Mouse (Mus musculus) limb, embryonic 14.5 days (tissue): ENCODE results near the gene Tacc2. TPM values are rescaled to one million over a fixed set of nuclear protein-coding genes. Genes with fewer than 3 reads are reported as not detected.

Source experiments
- ATAC-seq: fragments of 200-750 bp; cut with Nextera tagmentation; 2 replicates; pipeline ENCODE4 v1.8.0; 2017; ENCODE audit warnings: low read depth, moderate number of reproducible peaks, moderate TSS enrichment; ENCODE audit not compliant: low FRiP score
- DNase-seq: peaks from one replicate; pipeline ENCODE4 v3.0.0-alpha.2; 2015; ENCODE audit warnings: low spot score
- H3K27ac ChIP-seq: fragments of 300-500 bp; sonication (generic); replicated peaks from 2 replicates; pipeline ENCODE4 v1.5.1; 2014; ENCODE audit warnings: low read depth, mild to moderate bottlenecking, low read length, moderate library complexity, mixed read lengths
- H3K27me3 ChIP-seq: fragments of 300-500 bp; sonication (generic); 2 replicates; pipeline ENCODE4 v1.6.1; 2014; ENCODE audit warnings: low read length, mixed read lengths; ENCODE audit not compliant: control insufficient read depth, insufficient read depth
- H3K36me3 ChIP-seq: fragments of 300-500 bp; sonication (generic); 2 replicates; pipeline ENCODE4 v1.6.1; 2014; ENCODE audit warnings: mild to moderate bottlenecking, low read length, moderate library complexity, mixed read lengths; ENCODE audit not compliant: control insufficient read depth, insufficient read depth
- H3K4me1 ChIP-seq: fragments of 300-500 bp; sonication (generic); 2 replicates; pipeline ENCODE4 v1.6.1; 2014; ENCODE audit warnings: antibody characterized with exemption, low read length, mixed read lengths; ENCODE audit not compliant: control insufficient read depth, insufficient read depth
- H3K4me2 ChIP-seq: fragments of 300-500 bp; sonication (generic); replicated peaks from 2 replicates; pipeline ENCODE4 v1.6.1; 2014; ENCODE audit warnings: low read depth, mild to moderate bottlenecking, low read length, moderate library complexity; ENCODE audit not compliant: severe bottlenecking
- H3K4me3 ChIP-seq: fragments of 300-500 bp; sonication (generic); replicated peaks from 2 replicates; pipeline ENCODE4 v1.5.1; 2014; ENCODE audit warnings: low read length
- H3K9ac ChIP-seq: fragments of 300-500 bp; sonication (generic); 2 replicates; pipeline ENCODE4 v1.6.1; 2014; ENCODE audit warnings: mild to moderate bottlenecking, low read depth, low read length, moderate library complexity; ENCODE audit not compliant: severe bottlenecking
- H3K9me3 ChIP-seq: fragments of 300-500 bp; sonication (generic); 2 replicates; pipeline ENCODE4 v1.6.1; 2016; ENCODE audit warnings: low read length; ENCODE audit not compliant: control insufficient read depth
- POLR2A ChIP-seq: fragments of 200-500 bp; IDR thresholded peaks from 2 replicates; pipeline ENCODE4 v1.8.0; 2012; ENCODE audit warnings: inconsistent platforms, mild to moderate bottlenecking, moderate library complexity, borderline replicate concordance; ENCODE audit not compliant: insufficient read depth, insufficient read length; ENCODE audit errors: extremely low read depth
- WGBS: fragments of 180-500 bp; shearing (Covaris S2); extraction: QIAGEN DNeasy Blood & Tissue Kit; methylation state at CpG from one replicate; pipeline ENCODE4 v1.1.7; 2014; 5-methylcytosine and 5-hydroxymethylcytosine counted together
- polyA plus RNA-seq, 2 experiments: library from polyadenylated mRNA; depleted of rRNA in 1 of 2; stranded (reverse) in 1 of 2; unstranded in 1 of 2; fragments of >200 nt; fragmentation: Nextera tagmentation in 1 of 2; extraction: Ambion mirVana in 1 of 2; gene quantifications; 2 replicates each; pipeline versions ENCODE4 v1.2.1 to v1.2.3; 2012 to 2014

Gene Tacc2
- polyA plus RNA-seq, 2 experiments: 38.2 to 49.1 TPM

DNA sequence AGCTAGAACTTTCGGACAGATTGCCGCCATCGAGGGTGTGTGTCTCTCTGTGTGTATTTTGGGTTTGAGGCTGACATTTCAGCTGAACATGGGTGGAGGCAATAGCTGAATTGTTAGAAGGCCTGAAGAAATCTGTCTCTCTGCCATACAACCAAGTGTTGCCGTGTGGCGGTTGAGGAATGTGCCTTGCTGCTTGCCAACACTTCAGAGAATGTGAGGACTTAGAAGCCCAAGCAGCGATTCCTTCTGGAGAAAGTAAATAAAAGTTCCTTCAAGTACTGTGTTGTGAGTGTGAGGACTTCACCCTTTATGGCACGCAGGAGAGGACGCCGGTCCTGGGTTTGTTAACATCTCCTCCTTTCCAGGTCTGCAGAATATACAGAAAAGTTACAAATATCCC is 63.4 kb downstream of the Tacc2 start:
- 78% methylated on average over 9 of the region's 9 CpGs for WGBS
- no peak overlapping the region for H3K9ac ChIP-seq
- DNase-seq (no peak), ATAC-seq (no peak)
- peaks cover 18% of the 10 kb centered on the region for H3K4me1 ChIP-seq
- no peak overlapping the region for H3K4me2 ChIP-seq
- H3K27me3 ChIP-seq: no peaks in the 10 kb centered on the region
- no peaks in the 10 kb centered on the region for H3K9me3 ChIP-seq
- H3K36me3 ChIP-seq: no peaks in the 10 kb centered on the region
- H3K4me3 ChIP-seq: no peak overlapping the region
- peak overlapping the region; percentile 52; the same call in 1 of the 2 replicates for H3K27ac ChIP-seq
- no peak for TF ChIP-seq POLR2A

DNA sequence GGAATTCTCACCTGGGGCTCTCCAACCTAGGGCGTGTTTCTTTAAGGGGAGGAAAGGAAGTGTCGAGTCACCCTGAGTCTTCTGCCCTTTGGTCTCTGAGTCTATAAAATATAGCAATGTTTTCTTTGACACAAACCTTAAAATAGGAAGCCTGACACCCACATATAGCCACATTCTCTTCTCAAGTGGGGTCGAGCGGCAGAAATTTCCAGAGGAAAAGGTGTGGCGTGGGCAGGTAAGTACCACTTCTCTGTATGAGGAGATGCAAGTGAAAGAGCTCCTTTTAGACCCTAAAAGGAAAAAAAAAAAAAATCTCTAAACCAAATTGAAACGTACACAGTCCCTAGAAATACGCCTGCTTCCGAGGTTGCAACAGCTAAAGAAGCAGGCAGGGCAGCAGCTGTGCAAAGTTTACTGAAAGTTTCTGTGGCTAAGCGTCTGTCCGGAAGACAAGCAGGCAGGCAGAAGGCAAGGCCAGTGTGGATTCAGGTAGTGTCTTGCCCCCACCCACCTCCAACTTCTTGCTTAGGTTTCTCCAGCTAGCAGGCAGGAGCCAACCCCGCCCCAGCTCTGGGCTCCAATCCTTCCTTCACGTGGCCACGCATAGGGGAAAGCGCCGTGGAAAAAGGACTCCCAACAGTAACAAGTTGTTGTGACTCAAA is 68.2 kb downstream of the Tacc2 start:
- Histone ChIP-seq H3K9ac (peak overlapping the region; percentile 89), H3K36me3 (no peaks in the 10 kb centered on the region), H3K4me3 (peak overlapping the region; percentile 69), H3K4me2 (peak overlapping the region; percentile 94), H3K27me3 (no peaks in the 10 kb centered on the region), H3K27ac (peak overlapping the region; percentile 94), H3K4me1 (peaks cover 23% of the 10 kb centered on the region), H3K9me3 (no peaks in the 10 kb centered on the region)
- TF ChIP-seq POLR2A: no peak
- DNase-seq (peak; percentile 68), ATAC-seq (peak; percentile 72)
- 7% methylated on average over 15 of the region's 15 CpGs for WGBS

DNA sequence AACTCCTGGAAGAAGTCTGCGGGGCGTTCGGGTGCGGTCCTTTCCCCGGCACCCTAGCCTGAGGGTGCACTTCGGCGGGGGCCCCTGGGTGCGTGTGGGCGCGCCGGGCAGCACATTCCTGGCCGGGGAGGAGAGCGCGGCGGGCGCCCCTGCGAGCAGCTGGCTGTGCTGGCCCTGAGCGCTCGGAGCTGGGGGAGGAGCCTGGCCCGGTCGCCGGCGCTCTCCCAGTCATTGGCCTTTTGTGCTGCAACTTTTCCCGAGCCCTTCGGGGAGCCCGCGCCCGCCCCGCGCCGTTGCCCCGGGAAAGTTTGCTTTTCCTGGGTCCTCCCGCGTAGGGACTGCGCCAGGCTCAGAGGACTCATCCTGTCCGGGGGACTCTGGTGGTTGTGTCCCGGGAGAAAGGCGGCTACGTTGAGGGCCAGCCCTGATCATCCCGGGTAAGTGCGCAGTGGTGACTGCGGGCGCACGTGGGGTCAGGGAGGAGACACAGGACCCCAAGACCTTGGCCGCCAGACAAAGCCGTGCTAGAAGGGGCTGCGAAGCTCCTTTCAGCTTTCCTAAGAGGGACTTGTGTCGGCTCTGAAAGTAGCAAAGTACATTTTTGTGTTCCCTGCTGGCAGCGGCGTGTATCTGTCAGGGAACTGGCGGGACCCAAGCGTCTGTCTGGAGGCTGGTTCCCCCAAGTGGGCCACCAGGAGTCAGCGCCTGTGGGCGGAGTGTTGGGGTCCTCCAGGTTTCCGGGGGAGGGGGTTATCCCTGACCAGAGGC is 68.9 kb downstream of the Tacc2 start:
- Histone ChIP-seq H3K4me1 (peaks cover 23% of the 10 kb centered on the region), H3K4me2 (peak overlapping the region; percentile 94), H3K9me3 (no peaks in the 10 kb centered on the region), H3K4me3 (peak overlapping the region; percentile 69), H3K27ac (peak overlapping the region; percentile 94), H3K9ac (peak overlapping the region; percentile 89), H3K27me3 (no peaks in the 10 kb centered on the region), H3K36me3 (no peaks in the 10 kb centered on the region)
- peak; percentile 89 for ATAC-seq
- 3% methylated on average over 51 of the region's 55 CpGs for WGBS
- peak; percentile 48; the same call in 1 of the 2 replicates for TF ChIP-seq POLR2A
- peak; percentile 65 for DNase-seq

DNA sequence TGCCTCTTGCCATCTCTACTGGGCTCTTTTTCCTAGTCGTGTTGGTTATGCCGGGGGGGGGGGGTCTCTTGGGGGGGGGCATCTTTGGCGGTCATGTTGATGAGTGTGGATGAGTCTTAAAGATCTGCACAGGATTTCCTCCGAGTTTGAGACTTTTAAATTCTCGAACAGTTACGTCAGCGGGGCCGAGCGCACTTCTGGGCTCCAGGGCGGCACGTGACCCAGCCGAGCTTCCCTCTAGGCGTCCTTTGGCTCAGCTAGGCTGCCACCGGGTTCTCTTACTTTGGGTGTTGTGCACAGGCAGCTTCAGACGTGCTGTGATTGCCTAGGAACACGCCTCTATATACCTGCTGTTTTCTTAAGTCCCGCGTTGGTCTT is 69.5 kb downstream of the Tacc2 start:
- H3K4me3 ChIP-seq: peak overlapping the region; percentile 69
- H3K4me2 ChIP-seq: peak overlapping the region; percentile 94
- peak; percentile 76 for ATAC-seq
- 1% methylated on average over 16 of the region's 18 CpGs for WGBS
- H3K27ac ChIP-seq: peak overlapping the region; percentile 94
- H3K4me1 ChIP-seq: peaks cover 23% of the 10 kb centered on the region
- TF ChIP-seq POLR2A: no peak
- H3K9me3 ChIP-seq: no peaks in the 10 kb centered on the region
- peak; percentile 74 for DNase-seq
- H3K9ac ChIP-seq: peak overlapping the region; percentile 89
- no peaks in the 10 kb centered on the region for H3K36me3 ChIP-seq
- no peaks in the 10 kb centered on the region for H3K27me3 ChIP-seq

- peaks cover 23% of the 10 kb centered on the region for H3K4me1 ChIP-seq
- no peak overlapping the region for H3K4me2 ChIP-seq
- no peaks in the 10 kb centered on the region for H3K27me3 ChIP-seq
- 64% methylated on average over 4 of the region's 4 CpGs for WGBS
- DNase-seq (no peak), ATAC-seq (no peak)
- H3K27ac ChIP-seq: no peak overlapping the region
- H3K36me3 ChIP-seq: no peaks in the 10 kb centered on the region
- no peak overlapping the region for H3K4me3 ChIP-seq
- H3K9ac ChIP-seq: no peak overlapping the region
- no peak for TF ChIP-seq POLR2A
- no peaks in the 10 kb centered on the region for H3K9me3 ChIP-seq
These were observed 70.8 kb downstream of the Tacc2 start for GRCm38 (mm10) chr7:130648061-130648460.
